In genomic region chr8:83689264-83689663, GRCm38 (mm10) we compare ENCODE assay signal across 27 mouse cellular contexts.
"Had no signal": no experiment of that assay in that cellular context is flagged by ENCODE, and none has a peak within 500 bp of the region (broad histone marks: within the 10 kb centered on the region; RNA-seq: fewer than 3 reads in every experiment).

No protein-coding gene starts in this region.

- DNase-seq: gastrocnemius, postnatal 10 days; gastrocnemius, postnatal 25 days; heart, adult 18-20 months; heart, postnatal 10 days; heart, postnatal 4 days; kidney, adult 18-20 months; kidney, adult 8-10 months; kidney, postnatal 10 days; kidney, postnatal 25 days; kidney, postnatal 4 days; layer of hippocampus, adult 9-11 months; liver; liver, postnatal 0 days had no signal

- H3K27me3 ChIP-seq: heart, embryonic 12.5 days; hindbrain, embryonic 12.5 days; intestine, embryonic 15.5 days; limb, embryonic 12.5 days; liver, embryonic 12.5 days had no signal

- H3K9ac ChIP-seq: heart, embryonic 12.5 days; hindbrain, embryonic 12.5 days; hindbrain, embryonic 14.5 days; intestine, embryonic 15.5 days; limb, embryonic 12.5 days; liver, embryonic 12.5 days; liver, embryonic 14.5 days; liver, postnatal 0 days had no signal

- H3K4me1 ChIP-seq: hindbrain, embryonic 12.5 days; limb, embryonic 12.5 days had no signal

- ATAC-seq: hindbrain, embryonic 16.5 days; inflammation-experienced regulatory T-cells, adult 6 months; intestine, embryonic 15.5 days; intestine, postnatal 0 days; liver, embryonic 12.5 days; liver, postnatal 0 days had no signal

- H3K9me3 ChIP-seq: heart, embryonic 10.5 days; heart, embryonic 12.5 days; hindbrain, embryonic 10.5 days; hindbrain, embryonic 12.5 days; intestine, embryonic 15.5 days; limb, embryonic 10.5 days; limb, embryonic 12.5 days; liver, embryonic 12.5 days had no signal

- H3K4me3 ChIP-seq: gastrocnemius, adult 2 months; heart, embryonic 10.5 days; heart, embryonic 12.5 days; hindbrain, embryonic 10.5 days; hindbrain, embryonic 12.5 days; intestine, embryonic 15.5 days; limb, embryonic 10.5 days; limb, embryonic 12.5 days; liver, embryonic 12.5 days had no signal

- H3K4me2 ChIP-seq: heart, embryonic 12.5 days; hindbrain, embryonic 12.5 days; hindbrain, embryonic 14.5 days; intestine, embryonic 15.5 days; limb, embryonic 12.5 days; liver, embryonic 12.5 days had no signal

- H3K27ac ChIP-seq: gastrocnemius, adult 2 months; heart, embryonic 10.5 days; hindbrain, embryonic 10.5 days; hindbrain, embryonic 12.5 days; hindbrain, embryonic 14.5 days; intestine, embryonic 15.5 days; limb, embryonic 10.5 days; limb, embryonic 12.5 days; liver, embryonic 12.5 days; liver, embryonic 14.5 days had no signal
